Mouse (Mus musculus) CH12.LX (cell line): Measurements from ENCODE around the gene Adgrb3. TPM values are rescaled to one million over a fixed set of nuclear protein-coding genes. Genes with fewer than 3 reads are reported as not detected.

Source experiments
- DNase-seq: peaks from one replicate; pipeline ENCODE4 v3.0.0-alpha.2; 2013; ENCODE audit errors: extremely low read depth
- H3K27ac ChIP-seq: 2 replicates; pipeline ENCODE4 v1.5.1; 2012; ENCODE audit warnings: low read depth, mild to moderate bottlenecking, control low read depth, moderate library complexity; ENCODE audit not compliant: insufficient read depth
- H3K27me3 ChIP-seq: replicated peaks from 2 replicates; pipeline ENCODE3; 2012; ENCODE audit warnings: inconsistent platforms
- H3K36me3 ChIP-seq, 2 experiments: replicated peaks in 1 of 2; 2 replicates each; pipeline versions ENCODE3 to v1.6.1; 2012; ENCODE audit warnings: inconsistent platforms in 1 of 2, low read length in 1 of 2, mild to moderate bottlenecking in 1 of 2, mixed read lengths in 1 of 2, moderate library complexity in 1 of 2; ENCODE audit not compliant: control insufficient read depth in 1 of 2, insufficient read depth in 1 of 2
- H3K4me1 ChIP-seq, 2 experiments: 2 replicates each; pipeline ENCODE4 v1.6.1; 2012; ENCODE audit warnings: inconsistent platforms in 1 of 2, moderate library complexity in 1 of 2; ENCODE audit not compliant: insufficient read depth in 2 of 2, control insufficient read depth in 1 of 2
- H3K4me2 ChIP-seq: 2 replicates; pipeline ENCODE4 v1.6.1; 2012; ENCODE audit warnings: low read depth, mild to moderate bottlenecking, control low read depth; ENCODE audit not compliant: poor library complexity, insufficient read depth, severe bottlenecking
- H3K4me3 ChIP-seq, 3 experiments: fragments of 150-350 bp in 1 of 3; sonication (generic) in 1 of 3; replicated peaks in 1 of 3; 2 replicates each; pipeline versions ENCODE3 to v1.5.1; 2011 to 2012; ENCODE audit warnings: low read depth in 2 of 3, low read length in 2 of 3, mild to moderate bottlenecking in 2 of 3, moderate library complexity in 2 of 3, control low read depth in 1 of 3, improper control_type of control experiment in 1 of 3, inconsistent platforms in 1 of 3, mixed read lengths in 1 of 3; ENCODE audit not compliant: poor library complexity in 1 of 3
- H3K79me2 ChIP-seq: replicated peaks from 2 replicates; pipeline ENCODE4 v1.6.1; 2012; ENCODE audit warnings: mild to moderate bottlenecking, moderate library complexity; ENCODE audit not compliant: control insufficient read depth, poor library complexity, insufficient read depth, severe bottlenecking; ENCODE audit errors: extremely low read depth
- H3K9ac ChIP-seq: 2 replicates; pipeline ENCODE4 v1.6.1; 2012; ENCODE audit warnings: low read depth, mild to moderate bottlenecking, control low read depth, moderate library complexity; ENCODE audit not compliant: insufficient read depth
- H3K9me3 ChIP-seq: replicated peaks from 2 replicates; pipeline ENCODE3; 2012; ENCODE audit warnings: low read length, inconsistent platforms, mixed read lengths
- CHD1 ChIP-seq: IDR thresholded peaks from 2 replicates; pipeline ENCODE4 v1.6.1; 2012; ENCODE audit warnings: low read depth, low read length, improper control_type of control experiment, inconsistent platforms
- CTCF ChIP-seq, 2 experiments: IDR thresholded peaks in 1 of 2; conservative IDR thresholded peaks in 1 of 2; 2 replicates each; pipeline ENCODE4 v1.5.1; 2011 to 2012; ENCODE audit warnings: low read depth in 2 of 2, low read length in 2 of 2, improper control_type of control experiment in 1 of 2, inconsistent platforms in 1 of 2, mild to moderate bottlenecking in 1 of 2, moderate library complexity in 1 of 2
- E2F4 ChIP-seq: IDR thresholded peaks from 2 replicates; pipeline ENCODE4 v1.6.1; 2011; ENCODE audit warnings: low read depth, low read length, improper control_type of control experiment; ENCODE audit not compliant: insufficient replicate concordance
- ETS1 ChIP-seq: conservative IDR thresholded peaks from 2 replicates; pipeline ENCODE4 v1.6.1; 2012; ENCODE audit warnings: low read depth, mild to moderate bottlenecking, inconsistent platforms, low read length, improper control_type of control experiment, moderate library complexity
- GABPA ChIP-seq: IDR thresholded peaks from 2 replicates; pipeline ENCODE4 v1.6.1; 2012; ENCODE audit warnings: low read depth, low read length, improper control_type of control experiment, inconsistent platforms; ENCODE audit not compliant: insufficient replicate concordance
- JUN ChIP-seq: IDR thresholded peaks from 2 replicates; pipeline ENCODE4 v1.6.1; 2011; ENCODE audit warnings: low read depth, mild to moderate bottlenecking, low read length, improper control_type of control experiment, moderate library complexity; ENCODE audit not compliant: insufficient read depth
- MAFK ChIP-seq: IDR thresholded peaks from 2 replicates; pipeline ENCODE4 v1.6.1; 2011; ENCODE audit warnings: low read length, improper control_type of control experiment; ENCODE audit not compliant: insufficient replicate concordance
- MXI1 ChIP-seq: IDR thresholded peaks from 2 replicates; pipeline ENCODE4 v1.6.1; 2011; ENCODE audit warnings: mild to moderate bottlenecking, low read depth, low read length, improper control_type of control experiment
- MYC ChIP-seq: IDR thresholded peaks from 2 replicates; pipeline ENCODE4 v1.6.1; 2011; ENCODE audit warnings: low read depth, mild to moderate bottlenecking, improper control_type of control experiment, low read length
- NELFE ChIP-seq: IDR thresholded peaks from 2 replicates; pipeline ENCODE4 v1.6.1; 2011; ENCODE audit warnings: low read depth, low read length, improper control_type of control experiment
- NRF1 ChIP-seq: IDR thresholded peaks from 2 replicates; pipeline ENCODE4 v1.6.1; 2014; ENCODE audit warnings: low read depth, mild to moderate bottlenecking, inconsistent platforms, low read length, improper control_type of control experiment, moderate library complexity
- PAX5 ChIP-seq: IDR thresholded peaks from 2 replicates; pipeline ENCODE4 v1.6.1; 2012; ENCODE audit warnings: low read length, inconsistent platforms, mixed read lengths
- POLR2A ChIP-seq: IDR thresholded peaks from 2 replicates; pipeline ENCODE4 v1.6.1; 2011; ENCODE audit warnings: low read depth, mild to moderate bottlenecking, improper control_type of control experiment, low read length
- POLR2AphosphoS2 ChIP-seq: IDR thresholded peaks from 2 replicates; pipeline ENCODE4 v1.6.1; 2011; ENCODE audit warnings: low read depth, low read length, improper control_type of control experiment
- RCOR1 ChIP-seq: conservative IDR thresholded peaks from 2 replicates; pipeline ENCODE4 v1.6.1; 2012; ENCODE audit warnings: low read depth, mild to moderate bottlenecking, inconsistent platforms, low read length, improper control_type of control experiment
- SMC3 ChIP-seq: IDR thresholded peaks from 2 replicates; pipeline ENCODE4 v1.6.1; 2011; ENCODE audit warnings: low read depth, low read length, improper control_type of control experiment
- TBP ChIP-seq: conservative IDR thresholded peaks from 2 replicates; pipeline ENCODE4 v1.6.1; 2011; ENCODE audit warnings: low read depth, low read length, improper control_type of control experiment
- ZC3H11A ChIP-seq: IDR thresholded peaks from 2 replicates; pipeline ENCODE4 v1.6.1; 2012; ENCODE audit warnings: low read depth, mild to moderate bottlenecking, inconsistent platforms, low read length, improper control_type of control experiment
- ZKSCAN1 ChIP-seq: IDR thresholded peaks from 2 replicates; pipeline ENCODE4 v1.6.1; 2012; ENCODE audit warnings: low read depth, inconsistent platforms, low read length, improper control_type of control experiment, borderline replicate concordance
- dilution Hi-C: fragments of 300-500 bp; cut with MboI; formaldehyde crosslinking; loops from 2 replicates; pipeline ENCODE4 v1.14.3; 2020; ENCODE audit warnings: low sequenced_read_pairs; ENCODE audit not compliant: extremely low pct_unique_long_range_greater_than_20kb, extremely low pct_ligation_motif_present
- in situ Hi-C: fragments of 300-500 bp; cut with MboI; formaldehyde crosslinking; loops from 3 replicates; pipeline ENCODE4 v1.14.3; 2019; ENCODE audit warnings: low sequenced_read_pairs, low pct_ligation_motif_present, low pct_unique_long_range_greater_than_20kb, mixed read lengths
- polyA plus RNA-seq: library from polyadenylated mRNA; unstranded; fragments of >175 nt; gene quantifications from 2 replicates; pipeline ENCODE4 v1.2.1, GENCODE M21; 2012; ENCODE audit warnings: low read depth; ENCODE audit not compliant: insufficient read length
- total RNA-seq, 2 experiments: library from RNA; depleted of rRNA; stranded (reverse); fragments of 300-350 nt in 1 of 2; fragments of >200 nt in 1 of 2; gene quantifications; 2 replicates each; pipeline ENCODE4 v1.2.3; 2012 to 2014

The Adgrb3 gene
- total and polyA plus RNA-seq, 3 experiments = not detected

DNA sequence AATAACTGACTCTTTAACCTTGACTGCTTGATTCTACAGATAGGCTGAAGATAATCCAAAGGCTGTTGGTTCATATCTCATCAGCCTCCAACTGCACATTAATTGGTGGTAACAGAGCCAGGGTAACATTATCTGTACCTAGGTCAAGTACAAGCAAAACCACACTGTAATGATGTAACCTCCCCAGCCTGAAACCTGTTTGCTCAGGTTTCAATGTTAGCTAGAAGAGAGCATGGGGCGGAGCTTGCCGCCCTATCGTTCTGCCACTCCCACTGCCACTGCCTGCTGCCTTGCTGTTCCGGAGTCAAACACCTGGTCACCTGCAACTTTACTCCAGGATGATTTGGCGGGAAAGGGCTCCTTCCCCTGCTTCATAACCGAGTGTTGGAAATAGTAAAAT, 765.5 kb downstream of the Adgrb3 start:
- in situ Hi-C loops = no loop called here
- DNase-seq = no peak
- H3K27me3 ChIP-seq = no peaks in the 10 kb centered on the region
- no peaks in the 10 kb centered on the region for H3K79me2 ChIP-seq
- H3K9ac ChIP-seq = no peak overlapping the region
- TF ChIP-seq TBP (no peak), NRF1 (no peak), POLR2A (no peak), ZKSCAN1 (no peak), E2F4 (no peak), CHD1 (no peak), ZC3H11A (no peak), NELFE (no peak), MXI1 (no peak), CTCF (conservative IDR thresholded peaks at IDR 0.05 in 1 of 2, IDR thresholded peaks at IDR 0.05 in 1 of 2; ENCODE audit: low read depth in 2 of 2, low read length in 2 of 2) (no peak), PAX5 (no peak), ETS1 (no peak), POLR2AphosphoS2 (no peak), RCOR1 (no peak), MYC (no peak), MAFK (no peak)
- dilution Hi-C loops = no loop called here
- no peak overlapping the region for H3K4me2 ChIP-seq
- H3K27ac ChIP-seq = no peak overlapping the region
- peaks cover 36% of the 10 kb centered on the region for H3K9me3 ChIP-seq
- H3K4me3 ChIP-seq = no peak overlapping the region
- H3K36me3 ChIP-seq = no peaks in the 10 kb centered on the region
- no peaks in the 10 kb centered on the region for H3K4me1 ChIP-seq

DNA sequence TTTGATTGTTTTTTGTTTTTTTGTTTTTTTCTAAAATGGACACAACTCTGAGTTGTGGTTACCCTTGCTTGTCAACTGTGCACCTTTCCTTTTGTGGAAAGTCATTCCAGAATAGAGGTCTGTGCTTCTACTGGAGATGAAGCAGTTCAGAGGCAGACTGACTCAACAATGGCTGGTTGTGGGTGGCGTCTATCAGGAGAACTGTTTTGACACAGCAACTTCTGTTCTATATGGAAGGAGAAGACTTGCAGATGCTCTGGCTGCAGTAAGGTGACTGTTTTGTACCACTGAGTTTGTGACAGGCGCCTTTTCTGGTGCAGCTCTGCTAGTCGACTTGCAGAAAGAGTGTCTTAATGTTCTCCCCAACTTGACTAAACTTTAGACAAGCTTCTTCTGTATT, 768.6 kb downstream of the Adgrb3 start:
- no peak overlapping the region for H3K4me2 ChIP-seq
- no peaks in the 10 kb centered on the region for H3K79me2 ChIP-seq
- no peak overlapping the region for H3K27ac ChIP-seq
- no peaks in the 10 kb centered on the region for H3K4me1 ChIP-seq
- H3K9ac ChIP-seq = no peak overlapping the region
- TF ChIP-seq MXI1 (no peak), POLR2A (no peak), POLR2AphosphoS2 (no peak)
- no peaks in the 10 kb centered on the region for H3K27me3 ChIP-seq
- peaks cover 39% of the 10 kb centered on the region for H3K9me3 ChIP-seq
- H3K36me3 ChIP-seq = no peaks in the 10 kb centered on the region
- dilution Hi-C loops (no loop called here), in situ Hi-C loops (no loop called here)
- no peak overlapping the region for H3K4me3 ChIP-seq
- no peak for DNase-seq

DNA sequence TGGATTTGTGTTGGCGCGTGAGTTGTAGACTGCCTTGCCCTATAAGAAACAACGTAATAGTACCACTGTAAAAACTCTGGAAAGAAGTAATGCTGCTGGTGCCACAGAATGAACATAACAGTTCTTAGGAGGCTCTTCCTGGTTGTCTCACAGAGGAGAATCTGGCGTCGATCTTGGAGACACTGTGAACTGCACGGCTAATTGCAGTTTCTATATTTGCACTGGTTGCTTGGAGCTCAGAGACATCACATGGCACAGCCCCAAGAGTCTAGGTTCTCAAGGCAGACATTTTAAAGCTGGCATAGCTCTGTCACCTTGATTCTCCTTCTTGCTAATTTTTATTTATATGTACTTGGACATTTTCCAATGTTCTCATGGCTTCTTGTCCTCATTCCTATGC, 769.3 kb downstream of the Adgrb3 start:
- Histone ChIP-seq H3K79me2 (no peaks in the 10 kb centered on the region), H3K9me3 (peaks cover 37% of the 10 kb centered on the region), H3K4me2 (no peak overlapping the region), H3K36me3 (no peaks in the 10 kb centered on the region), H3K27me3 (no peaks in the 10 kb centered on the region), H3K27ac (no peak overlapping the region), H3K4me1 (no peaks in the 10 kb centered on the region), H3K9ac (no peak overlapping the region), H3K4me3 (no peak overlapping the region)
- TF ChIP-seq ZKSCAN1 = no peak
- TF ChIP-seq JUN = no peak
- TF ChIP-seq SMC3 = no peak
- TF ChIP-seq GABPA = no peak
- in situ Hi-C loops = no loop called here
- no peak for DNase-seq
- dilution Hi-C loops = no loop called here
